Mouse (Mus musculus) G1E (cell line): ENCODE results near the gene Rad21l.

ENCODE experiments used
- CTCF ChIP-seq: IDR thresholded peaks from 2 replicates; pipeline ENCODE4 v1.5.1; 2012; ENCODE audit warnings: low read depth, low read length, inconsistent platforms, mixed read lengths
- GATA1 ChIP-seq: IDR thresholded peaks from 2 replicates; pipeline ENCODE4 v1.6.1; 2012; ENCODE audit warnings: borderline replicate concordance, low read length, inconsistent platforms, mixed read lengths
- POLR2AphosphoS5 ChIP-seq: IDR thresholded peaks from 2 replicates; pipeline ENCODE4 v1.6.1; 2012; ENCODE audit warnings: low read depth, low read length, inconsistent platforms; ENCODE audit not compliant: insufficient replicate concordance
- TAL1 ChIP-seq: conservative IDR thresholded peaks from 2 replicates; pipeline ENCODE4 v1.6.1; 2012; ENCODE audit warnings: low read depth, low read length, inconsistent platforms, mixed read lengths

- TF ChIP-seq GATA1 (no peak), CTCF (no peak), POLR2AphosphoS5 (no peak), TAL1 (no peak)
Measured at GRCm38 (mm10) chr2:151632982-151633381, 35.4 kb downstream of the Rad21l start.
